Mouse (Mus musculus): ENCODE measurements around the gene Fmnl2.

Fmnl2 gene

DNA sequence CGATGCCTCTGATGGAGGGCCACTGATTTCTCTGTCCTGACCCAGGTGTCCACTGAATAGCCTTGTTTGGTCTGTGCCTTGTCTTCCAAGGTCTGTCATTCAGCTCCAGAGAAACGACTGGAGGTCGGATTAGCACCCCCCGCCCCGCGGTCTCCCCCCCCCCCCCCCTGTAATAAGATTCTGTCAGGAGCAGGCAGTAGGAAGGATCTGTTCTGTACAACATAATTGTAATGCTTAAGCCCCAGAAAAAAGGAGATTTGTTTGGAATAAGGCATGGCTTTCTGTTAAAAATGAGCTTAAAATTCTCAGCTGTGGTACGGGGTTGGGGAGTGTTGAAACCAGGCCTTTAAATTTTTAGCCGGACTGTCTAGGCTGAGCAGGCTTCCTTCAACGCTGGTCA, 181.1 kb downstream of the Fmnl2 start:
- DNase-seq (ENCODE audit: low spot score) = no peak

DNA sequence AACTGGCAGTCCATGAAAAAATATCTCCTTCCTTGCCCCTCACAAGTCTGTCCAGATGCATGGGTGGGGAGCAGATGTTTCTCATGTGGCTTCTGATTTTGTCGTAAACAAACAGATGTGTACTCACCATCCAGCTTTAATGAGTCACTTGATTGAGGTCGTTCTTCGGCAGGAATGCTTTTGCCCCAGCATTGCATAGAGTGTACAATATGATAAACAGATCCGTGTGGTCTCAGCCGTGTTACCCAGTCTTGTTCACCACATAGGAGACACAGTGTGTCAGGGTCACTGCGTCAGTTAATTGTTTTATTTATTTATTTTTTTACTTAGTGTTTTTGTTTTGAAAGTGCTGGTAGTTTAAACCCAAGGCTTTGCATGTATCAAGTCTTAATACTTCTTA, 189.4 kb downstream of the Fmnl2 start:
- DNase-seq (ENCODE audit: low spot score) = no peak

DNA sequence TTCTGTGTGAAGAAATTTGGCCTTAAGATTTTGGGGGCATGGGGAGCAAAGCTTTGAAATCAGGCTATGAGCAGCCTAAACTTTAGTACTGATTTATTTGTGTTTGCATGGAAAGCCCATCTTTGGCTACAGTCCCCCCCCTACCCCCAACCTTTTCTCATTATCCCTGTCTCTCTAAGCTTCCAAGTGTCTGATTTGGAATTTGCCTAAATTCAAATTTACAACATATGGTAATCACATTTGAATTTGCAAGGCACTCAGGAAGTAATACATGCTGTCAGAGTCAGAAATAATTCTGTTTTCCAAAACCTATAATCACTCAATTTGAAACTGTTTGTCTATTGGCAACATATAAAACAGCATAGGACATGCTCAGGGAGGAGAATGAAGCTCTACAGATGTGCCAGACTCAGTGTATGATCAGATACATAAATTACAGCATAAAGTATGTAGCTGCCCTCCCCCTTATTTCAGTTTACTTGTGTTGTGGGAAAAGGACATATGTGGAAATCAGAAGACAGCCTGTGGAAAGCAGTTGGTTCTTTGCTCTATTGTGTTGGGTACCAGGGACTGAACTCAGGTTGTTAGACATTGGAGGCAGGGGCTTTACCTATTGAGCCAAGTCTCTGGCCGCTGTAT, 190.2 kb downstream of the Fmnl2 start:
- DNase-seq (ENCODE audit: low spot score) = no peak

DNA sequence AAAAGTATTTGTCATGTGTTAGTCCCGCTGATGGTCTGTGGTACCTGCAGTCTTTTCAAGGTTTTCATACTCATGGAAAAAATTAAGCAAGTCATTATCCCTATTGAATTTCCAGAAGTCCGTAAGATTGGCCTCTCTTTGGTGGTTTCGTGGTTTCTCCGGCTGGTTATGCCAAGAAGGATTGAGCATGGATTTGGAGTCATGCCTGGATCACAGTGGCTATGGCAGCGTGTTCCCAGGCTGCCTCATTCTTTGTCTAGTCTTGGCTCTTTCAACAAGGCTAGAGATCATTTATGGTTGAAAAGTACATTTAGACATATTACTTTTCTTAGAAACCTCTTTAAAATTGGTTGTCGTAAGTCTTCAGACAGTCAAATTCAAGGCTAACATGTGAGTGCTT, 192.7 kb downstream of the Fmnl2 start:
- DNase-seq (ENCODE audit: low spot score) = no peak

DNA sequence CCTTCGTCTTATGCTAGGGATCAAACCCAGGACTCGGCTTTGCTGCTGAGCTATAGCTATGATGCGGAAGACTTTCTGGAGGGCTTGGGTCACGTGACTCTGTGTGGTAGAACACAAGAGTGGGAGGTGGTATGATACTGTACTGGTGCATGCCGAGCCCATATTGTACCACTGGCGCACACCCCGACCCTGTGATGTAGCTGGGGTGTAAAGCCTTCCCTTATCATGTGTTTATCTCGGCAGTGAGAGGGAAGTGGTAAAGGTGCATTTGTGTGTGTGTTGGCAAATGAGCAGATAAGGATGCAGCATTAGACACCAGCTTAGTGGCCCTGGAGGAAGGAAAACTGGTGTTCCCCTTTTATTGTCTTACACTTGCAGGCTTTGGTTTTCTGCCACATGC, 193.8 kb downstream of the Fmnl2 start:
- no peak for DNase-seq (ENCODE audit: low spot score)

DNA sequence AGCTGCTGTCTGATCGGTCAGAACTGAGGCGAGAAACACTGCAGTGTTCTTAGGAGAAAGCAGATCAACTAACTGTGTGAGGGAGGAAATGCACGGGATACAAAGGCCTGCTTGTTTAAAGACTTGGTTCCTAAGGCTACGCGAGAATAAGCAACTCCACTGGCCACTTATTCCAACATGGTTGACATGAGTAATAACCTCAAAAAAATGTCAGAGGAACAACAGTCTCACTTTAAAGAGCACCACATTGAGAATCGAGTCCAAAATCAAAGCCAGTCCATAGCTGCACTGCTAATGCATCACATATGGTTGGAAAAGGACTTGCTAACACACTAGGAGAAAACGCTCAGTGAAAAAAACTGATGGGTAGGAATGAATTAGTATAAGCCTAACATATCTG, 196.1 kb downstream of the Fmnl2 start:
- no peak for DNase-seq (ENCODE audit: low spot score)

DNA sequence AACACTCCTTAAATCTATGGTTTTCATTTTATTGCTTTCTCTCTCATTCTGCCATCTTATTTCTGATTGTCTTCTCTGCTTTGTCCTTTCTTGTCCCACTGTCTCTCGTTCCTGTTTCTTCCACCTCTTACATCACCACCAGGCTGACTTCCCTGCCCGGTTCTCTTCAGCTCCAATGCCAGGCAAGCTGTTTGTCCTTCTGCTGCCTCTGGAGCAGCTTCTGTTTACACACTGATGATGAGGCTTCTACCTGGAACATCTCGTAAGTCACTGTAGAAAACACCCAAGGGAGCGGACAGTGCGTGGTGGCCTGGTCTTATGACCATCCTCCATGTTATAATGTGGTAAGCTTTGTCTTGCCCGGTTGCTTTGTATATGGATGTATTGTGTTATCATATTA, 198.9 kb downstream of the Fmnl2 start:
- no peak for DNase-seq (ENCODE audit: low spot score)

DNA sequence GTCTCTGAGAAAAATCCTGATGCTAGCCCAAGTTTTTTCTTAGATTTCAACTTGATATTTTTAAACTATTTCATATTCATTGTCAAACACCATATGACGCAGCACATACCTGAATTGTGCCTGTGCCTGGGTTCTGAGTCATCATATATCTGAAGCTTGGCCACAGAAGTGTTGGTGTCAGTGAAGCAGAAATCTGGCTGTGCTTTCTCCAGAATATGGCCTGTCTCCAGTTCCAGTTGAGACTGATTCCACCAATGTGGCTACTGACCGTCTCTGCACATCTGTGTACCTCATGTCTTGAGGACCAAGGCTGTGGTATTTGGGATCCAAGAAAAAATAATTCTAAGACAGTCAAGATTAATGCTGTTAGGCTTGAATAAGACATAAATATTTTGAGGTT, 199.6 kb downstream of the Fmnl2 start:
- no peak for DNase-seq (ENCODE audit: low spot score)

DNA sequence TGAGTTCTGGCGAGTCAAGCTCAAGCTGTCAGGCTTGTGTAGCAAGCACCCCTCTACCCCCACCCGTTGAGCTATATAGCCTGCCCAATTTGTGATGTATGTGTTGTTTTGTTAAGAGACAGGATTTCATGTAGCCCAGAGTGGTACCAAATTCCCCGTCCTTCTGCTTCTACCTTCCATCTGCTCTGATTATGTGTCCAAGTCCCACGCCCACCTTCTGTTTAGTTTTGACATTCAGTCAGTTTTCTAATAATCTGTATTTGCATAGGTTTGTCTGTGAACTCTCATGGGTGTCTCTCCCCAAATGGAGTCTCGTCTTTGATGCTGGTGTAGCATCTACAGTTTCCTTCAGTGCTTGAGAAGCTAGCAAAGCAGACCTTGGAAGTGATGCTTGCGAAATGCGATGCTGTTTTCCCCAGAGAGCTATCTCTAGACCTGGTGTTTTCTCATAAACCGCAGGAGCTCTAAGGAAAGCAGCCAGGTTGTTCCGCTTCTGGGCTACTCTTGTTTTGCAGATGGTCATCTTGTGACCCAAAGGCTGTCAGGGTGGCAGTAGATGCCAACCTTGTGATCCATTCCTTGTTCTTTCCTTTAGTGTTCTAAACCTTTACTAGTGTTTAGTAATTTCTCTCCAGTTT, 203.8 kb downstream of the Fmnl2 start:
- peak; percentile 53 for DNase-seq (ENCODE audit: low spot score)

DNA sequence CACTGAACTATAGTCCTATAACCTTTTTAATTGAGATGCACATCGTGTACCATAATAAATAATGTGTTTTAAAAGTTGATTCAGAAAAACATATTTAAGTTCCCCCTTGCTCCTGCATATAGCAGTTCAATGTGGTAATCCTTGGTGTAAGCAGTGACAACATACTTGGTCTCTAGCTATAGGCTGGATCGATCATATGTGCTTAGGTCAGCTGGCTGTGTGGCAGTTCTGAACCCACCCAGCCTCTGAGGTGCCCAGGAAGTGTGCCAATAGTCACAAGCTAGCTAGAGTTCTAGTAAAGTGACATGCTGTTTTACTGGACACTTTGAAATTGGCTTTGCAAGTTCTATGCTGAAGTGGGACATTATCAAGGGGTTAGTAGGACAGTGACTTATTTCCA, 209.3 kb downstream of the Fmnl2 start:
- no peak for DNase-seq (ENCODE audit: low spot score)

DNA sequence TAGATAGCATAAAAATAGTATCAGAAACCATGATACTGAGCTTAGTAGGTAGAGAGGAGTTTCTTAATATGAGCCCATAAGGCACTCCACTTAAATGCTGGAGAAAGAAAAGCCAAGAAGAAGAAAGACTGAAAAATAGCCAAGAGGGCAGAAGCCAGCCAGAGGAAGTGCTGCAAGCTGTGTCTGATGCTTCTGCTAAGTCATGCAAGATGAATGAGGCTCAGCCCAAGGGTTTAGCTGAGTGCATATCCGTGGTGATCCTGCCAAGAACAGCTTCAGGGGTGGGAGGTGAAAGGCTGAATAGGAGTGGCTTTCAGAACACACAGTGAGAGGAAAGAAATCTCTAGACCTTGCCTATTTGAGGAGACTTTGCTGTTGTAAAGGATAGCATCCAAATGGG, 212.9 kb downstream of the Fmnl2 start:
- DNase-seq (ENCODE audit: low spot score) = no peak

DNA sequence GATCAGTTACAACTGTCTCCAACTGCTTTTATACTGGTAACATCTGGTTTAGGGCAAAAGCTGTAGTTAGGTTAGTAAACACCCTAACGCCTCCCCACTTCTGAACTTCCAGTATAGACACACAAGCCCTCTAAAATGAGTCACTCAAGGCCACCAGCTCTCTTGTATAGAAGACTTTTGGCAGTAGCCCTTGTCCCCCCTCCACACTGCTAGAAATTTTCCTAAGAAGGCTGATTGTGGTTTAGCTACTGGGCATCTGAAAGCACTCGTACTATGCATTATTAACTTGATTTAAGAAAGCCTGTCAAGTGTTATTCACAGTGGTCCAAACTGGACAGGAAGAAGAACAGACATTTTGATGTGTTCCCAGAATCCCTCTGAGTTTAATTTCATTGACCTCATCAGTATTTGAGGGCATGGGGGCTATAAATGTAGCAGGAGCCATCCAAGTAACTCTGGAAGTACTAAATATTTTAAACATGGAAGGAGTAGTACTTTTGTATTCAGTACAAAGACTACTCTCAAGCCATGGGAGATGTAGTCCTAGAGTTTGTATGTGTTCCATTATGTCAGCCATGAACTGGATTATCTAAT, 222.1 kb downstream of the Fmnl2 start:
- DNase-seq (ENCODE audit: low spot score) = no peak

DNA sequence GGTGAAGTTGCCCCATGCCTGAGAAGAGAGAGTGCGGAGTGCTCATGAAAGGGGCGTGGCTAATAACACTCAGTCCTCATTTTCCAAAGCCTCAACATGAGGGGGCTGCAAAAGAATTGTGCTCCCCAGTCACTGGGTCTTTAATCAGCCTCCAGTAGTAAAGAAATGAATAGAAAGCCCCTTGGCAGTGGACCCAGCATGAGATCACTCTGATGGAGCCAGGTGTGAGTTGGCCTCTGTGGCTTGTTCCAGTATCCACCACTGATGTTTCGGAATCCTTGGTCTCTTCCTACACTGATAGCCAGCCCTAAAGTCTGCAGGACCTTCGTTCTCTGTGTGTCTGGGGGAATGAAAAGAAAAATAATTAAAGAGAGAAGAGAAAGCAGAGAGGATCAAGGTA, 224.4 kb downstream of the Fmnl2 start:
- no peak for DNase-seq (ENCODE audit: low spot score)

DNA sequence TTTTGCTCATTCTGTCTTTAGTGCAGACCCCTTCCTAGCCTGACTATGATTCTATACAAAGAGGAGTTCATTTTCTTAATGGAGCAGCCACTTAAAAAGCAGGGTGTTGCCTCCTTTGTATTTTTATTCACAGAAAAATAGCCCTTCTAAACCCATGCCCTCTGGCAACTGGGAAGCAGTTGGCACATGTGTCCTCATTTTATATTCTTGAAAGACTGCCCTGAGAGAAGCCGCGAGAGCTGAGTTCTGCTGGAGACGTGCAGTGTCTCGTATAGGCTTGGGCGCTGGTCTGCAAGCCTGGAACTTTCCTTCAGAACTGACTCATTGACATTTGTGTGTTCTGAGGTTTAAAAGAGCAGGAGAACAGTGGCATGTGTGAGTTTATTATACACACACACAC, 224.8 kb downstream of the Fmnl2 start:
- no peak for DNase-seq (ENCODE audit: low spot score)

DNA sequence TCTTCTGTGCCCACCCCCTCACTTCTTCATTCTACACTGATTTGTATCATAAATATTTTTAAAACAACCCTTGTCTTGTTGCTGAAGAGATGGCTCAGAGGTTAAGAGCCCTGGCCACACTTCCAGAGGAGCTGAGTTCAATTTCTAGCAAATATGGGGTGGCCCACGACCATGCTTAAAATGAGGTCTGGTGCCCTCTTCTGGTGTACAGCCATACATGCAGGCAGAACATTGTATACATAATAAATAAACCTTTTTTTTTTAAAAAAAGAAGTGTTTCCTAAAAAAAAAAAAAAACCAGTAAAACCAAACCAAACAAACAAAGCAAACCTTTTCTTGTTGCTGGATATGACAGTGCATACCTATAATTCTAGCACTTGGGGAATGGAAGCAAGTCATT, 225.6 kb downstream of the Fmnl2 start:
- DNase-seq (ENCODE audit: low spot score) = no peak

DNA sequence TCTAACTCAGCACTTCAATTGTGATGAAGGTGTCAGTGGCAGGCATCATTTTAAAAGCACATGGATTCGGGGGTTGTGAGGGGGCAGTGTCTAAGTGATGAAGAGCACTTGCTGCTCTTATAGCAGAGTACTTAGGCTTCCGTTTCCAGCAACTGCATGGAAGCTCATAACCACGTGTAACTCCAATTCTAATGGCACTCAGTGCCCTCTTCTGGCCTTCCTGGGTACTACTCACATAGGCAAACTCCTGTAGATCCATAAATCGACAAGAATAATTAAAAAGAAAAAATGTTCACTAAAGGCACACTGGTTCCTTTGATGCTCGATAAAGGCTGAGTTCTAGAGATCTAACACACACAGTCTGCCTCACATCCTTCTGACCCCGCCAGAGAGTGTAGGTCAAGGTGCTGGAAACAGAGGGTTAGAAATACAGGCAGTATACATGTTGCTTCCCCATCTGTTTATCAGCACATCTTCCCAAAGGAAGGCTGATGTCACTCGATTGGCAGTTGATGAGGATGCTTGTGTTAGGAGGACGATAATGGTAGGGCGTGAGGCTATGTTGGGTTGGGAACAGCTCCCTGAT, 228.1 kb downstream of the Fmnl2 start:
- peak; percentile 36 for DNase-seq (ENCODE audit: low spot score)

DNA sequence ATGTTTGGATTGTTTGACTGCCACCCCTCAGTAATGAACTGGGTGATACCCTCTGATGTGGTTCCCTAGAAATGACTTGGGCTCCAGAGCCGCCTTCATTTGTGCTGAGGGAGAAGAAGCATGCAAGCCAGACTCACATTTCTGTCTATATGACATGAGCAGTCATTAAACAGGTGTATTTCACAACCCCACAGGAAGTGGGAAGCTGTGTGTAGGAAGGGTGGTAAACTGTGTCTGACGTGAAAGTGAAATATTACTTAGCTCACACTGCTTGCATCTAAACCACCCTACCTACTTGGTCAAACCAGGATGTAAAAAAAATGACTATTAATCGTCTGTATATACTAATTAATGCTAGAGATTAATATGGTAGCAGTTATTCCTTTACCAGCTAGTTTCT, 231.1 kb downstream of the Fmnl2 start:
- no peak for DNase-seq (ENCODE audit: low spot score)

DNA sequence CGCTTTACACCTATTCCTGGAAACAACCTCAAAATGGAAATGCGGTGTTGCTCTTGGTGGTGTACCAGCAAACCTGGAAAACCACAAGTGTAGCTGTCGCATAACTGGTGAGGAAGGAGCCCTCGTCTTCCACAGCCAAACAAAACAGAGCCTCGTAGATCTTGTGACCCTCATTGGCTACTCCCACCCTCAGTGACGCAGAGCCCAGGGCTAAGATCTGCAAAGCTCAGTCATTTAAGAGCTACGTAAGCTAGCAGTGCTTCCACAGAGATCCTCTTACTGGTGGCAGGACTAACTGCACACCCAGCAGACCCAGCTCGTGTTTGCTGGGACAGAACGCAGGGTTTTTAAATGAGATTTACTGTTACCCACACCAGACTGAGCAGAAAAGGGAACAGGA, 237.4 kb downstream of the Fmnl2 start:
- DNase-seq (ENCODE audit: low spot score) = no peak

DNA sequence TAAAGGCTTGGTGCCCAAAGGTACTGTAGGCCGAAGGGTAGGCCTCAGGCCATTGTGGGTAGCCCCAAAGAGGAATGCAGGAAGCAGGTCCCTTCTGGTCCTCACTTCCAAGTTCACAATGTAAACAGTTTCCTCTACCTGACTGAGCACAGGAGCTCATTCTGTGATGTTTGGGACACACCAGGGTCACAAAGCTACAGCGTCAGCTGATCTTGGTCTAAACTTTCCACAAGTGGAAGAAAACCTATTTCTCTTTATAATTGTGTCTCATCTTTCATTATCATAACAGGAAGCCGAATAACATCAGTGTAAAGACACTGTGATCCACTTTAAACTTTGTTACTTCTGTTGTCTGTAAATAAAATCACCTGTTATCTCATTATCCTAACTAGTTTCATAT, 237.8 kb downstream of the Fmnl2 start:
- DNase-seq (ENCODE audit: low spot score) = no peak

DNA sequence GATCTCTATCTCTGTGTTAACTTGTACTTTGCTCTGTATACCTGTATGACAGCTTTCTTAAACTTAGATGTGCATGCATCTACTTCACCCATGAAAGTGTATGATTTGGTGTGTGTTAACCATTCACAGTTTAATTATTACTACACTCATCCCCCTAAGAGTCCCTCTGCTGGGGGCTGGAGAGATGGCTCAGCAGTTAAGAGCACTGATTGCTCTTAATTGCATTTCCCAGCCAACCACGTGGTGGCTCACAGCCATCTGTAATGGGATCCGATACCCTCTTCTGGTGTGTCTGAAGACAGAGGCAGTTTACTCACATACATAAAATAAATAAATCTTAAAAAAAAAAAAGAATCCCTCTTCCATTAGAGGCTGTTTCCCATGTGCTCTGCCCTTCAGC, 242.4 kb downstream of the Fmnl2 start:
- no peak for DNase-seq (ENCODE audit: low spot score)

DNA sequence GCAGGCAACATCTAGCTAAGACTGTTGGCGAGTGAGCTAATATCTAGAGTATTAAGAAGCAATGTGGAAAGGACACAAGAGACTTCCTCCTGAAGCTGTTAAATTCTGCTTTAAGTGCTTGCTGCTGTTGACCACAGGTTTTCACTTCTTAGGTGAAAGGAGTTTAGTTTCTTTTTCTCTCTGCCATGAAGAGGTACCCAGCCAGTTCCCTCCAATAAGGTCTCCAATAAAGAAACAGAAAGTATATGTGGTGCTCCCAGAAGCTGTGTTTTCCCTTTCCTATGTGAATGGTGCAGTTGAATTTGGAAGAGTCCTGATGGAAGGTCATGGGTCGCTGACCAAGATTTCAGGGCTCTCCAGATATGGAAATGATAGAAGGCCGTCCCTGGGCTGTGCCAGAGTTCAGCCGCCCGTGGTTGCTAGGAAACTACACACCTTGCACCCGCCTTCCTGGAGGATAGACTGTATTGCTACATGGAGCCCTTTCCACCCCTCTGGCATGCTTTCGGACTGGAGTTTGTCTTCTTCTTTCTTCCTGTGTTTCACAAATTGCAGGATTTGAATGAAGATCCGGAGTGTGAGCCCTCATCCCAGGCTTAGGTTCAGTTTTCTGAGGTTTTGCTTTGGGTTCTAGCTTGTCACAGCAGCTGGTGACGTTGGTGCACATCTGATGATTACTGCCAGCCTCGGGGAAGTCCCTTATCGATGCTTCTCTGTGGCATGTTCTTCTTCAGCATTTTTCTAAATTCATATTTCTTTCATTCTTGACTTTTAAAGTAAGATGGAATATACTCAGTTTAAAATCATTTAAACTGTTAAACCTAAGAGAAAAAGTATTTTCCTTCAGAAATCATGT, 244.5 kb downstream of the Fmnl2 start:
- no peak for DNase-seq (ENCODE audit: low spot score)

DNA sequence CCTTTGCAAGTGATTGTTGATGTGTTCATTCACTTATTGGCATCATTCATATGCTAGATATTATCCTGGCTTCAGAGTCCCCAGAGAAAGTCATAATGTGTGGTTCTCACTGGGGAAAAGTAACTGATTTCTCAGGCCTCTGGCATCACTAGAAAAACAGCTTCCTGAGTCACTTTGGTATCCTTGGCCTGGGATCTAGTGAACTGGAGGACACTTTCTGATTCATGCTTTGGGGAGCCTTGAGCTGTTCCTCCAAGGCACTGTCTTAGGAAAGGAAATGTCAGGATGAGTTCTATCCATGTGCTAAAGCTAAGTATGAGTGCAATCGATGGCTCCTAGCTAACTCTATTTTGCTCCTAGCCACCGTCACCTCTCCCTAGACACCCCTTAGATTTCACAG, 245.2 kb downstream of the Fmnl2 start:
- DNase-seq (ENCODE audit: low spot score) = no peak

DNA sequence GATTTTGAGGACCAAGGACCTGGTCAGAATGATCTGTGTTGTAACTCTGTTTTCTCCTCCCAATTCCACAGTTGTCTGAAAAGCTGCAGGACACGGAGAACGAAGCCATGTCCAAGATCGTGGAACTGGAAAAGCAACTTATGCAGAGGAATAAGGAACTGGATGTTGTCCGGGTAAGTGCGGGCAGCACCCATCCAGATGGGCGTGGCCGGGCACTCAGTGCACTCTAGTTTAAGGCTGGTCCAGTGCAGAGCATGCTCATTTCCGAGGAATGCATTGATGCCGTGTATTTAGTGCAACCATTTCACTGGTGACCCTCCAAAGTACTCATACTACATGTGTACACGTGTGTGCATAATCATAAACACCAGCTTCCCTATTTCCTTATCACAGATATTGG, 247.7 kb downstream of the Fmnl2 start:
- DNase-seq (ENCODE audit: low spot score) = no peak
